Mouse (Mus musculus) neural tube, embryonic 15.5 days (tissue): ENCODE results near the gene Slc2a9. TPM values are rescaled to one million over a fixed set of nuclear protein-coding genes. Genes with fewer than 3 reads are reported as not detected.

ENCODE experiments used
- ATAC-seq: fragments of 200-750 bp; cut with Nextera tagmentation; 2 replicates; pipeline ENCODE4 v1.8.0; 2017; ENCODE audit warnings: mild to moderate bottlenecking, moderate TSS enrichment, moderate library complexity; ENCODE audit not compliant: low FRiP score
- H3K27ac ChIP-seq: fragments of 300-500 bp; sonication (generic); replicated peaks from 2 replicates; pipeline ENCODE4 v1.5.1; 2015; ENCODE audit warnings: mild to moderate bottlenecking, inconsistent platforms
- H3K27me3 ChIP-seq: fragments of 300-500 bp; sonication (generic); replicated peaks from 2 replicates; pipeline ENCODE4 v1.6.1; 2015; ENCODE audit warnings: inconsistent platforms
- H3K36me3 ChIP-seq: fragments of 300-500 bp; sonication (generic); 2 replicates; pipeline ENCODE4 v1.6.1; 2015; ENCODE audit warnings: inconsistent platforms
- H3K4me1 ChIP-seq: fragments of 300-500 bp; sonication (generic); 2 replicates; pipeline ENCODE4 v1.6.1; 2015; ENCODE audit warnings: inconsistent platforms
- H3K4me2 ChIP-seq: fragments of 300-500 bp; sonication (generic); 2 replicates; pipeline ENCODE4 v1.6.1; 2015; ENCODE audit warnings: inconsistent platforms, mild to moderate bottlenecking, moderate library complexity
- H3K4me3 ChIP-seq: fragments of 300-500 bp; sonication (generic); replicated peaks from 2 replicates; pipeline ENCODE4 v1.5.1; 2015; ENCODE audit warnings: mild to moderate bottlenecking, inconsistent platforms
- H3K9ac ChIP-seq: fragments of 300-500 bp; sonication (generic); replicated peaks from 2 replicates; pipeline ENCODE4 v1.6.1; 2015; ENCODE audit warnings: mild to moderate bottlenecking, inconsistent platforms
- H3K9me3 ChIP-seq: fragments of 300-500 bp; sonication (generic); replicated peaks from 2 replicates; pipeline ENCODE4 v1.6.1; 2016; ENCODE audit warnings: inconsistent platforms
- WGBS: fragments of 180-500 bp; shearing (Covaris S2); methylation state at CpG from one replicate; pipeline ENCODE4 v1.1.7; 2015; ENCODE audit warnings: mixed read lengths; 5-methylcytosine and 5-hydroxymethylcytosine counted together
- polyA plus RNA-seq: library from polyadenylated mRNA; unstranded; fragments of >200 nt; fragmentation: Nextera tagmentation; extraction: Ambion mirVana; gene quantifications from 2 replicates; pipeline ENCODE4 v1.2.1, GENCODE M21; 2015

Slc2a9 gene
- polyA plus RNA-seq, 1 experiment from 2014 or later: 0.44 TPM

GRCm38 (mm10) chr5:38359716-38360115 is 143.2 kb downstream of the Slc2a9 start:
- no peak for ATAC-seq
- H3K27ac ChIP-seq: no peak overlapping the region
- WGBS: 80% methylated on average over 2 of the region's 2 CpGs

GRCm38 (mm10) chr5:38356927-38357326 is 146.0 kb downstream of the Slc2a9 start:
- H3K27ac ChIP-seq: no peak overlapping the region
- H3K9me3 ChIP-seq: no peaks in the 10 kb centered on the region
- no peak overlapping the region for H3K9ac ChIP-seq
- 83% methylated on average over 3 of the region's 3 CpGs for WGBS
- H3K36me3 ChIP-seq: no peaks in the 10 kb centered on the region
- H3K27me3 ChIP-seq: no peaks in the 10 kb centered on the region
- H3K4me1 ChIP-seq: no peaks in the 10 kb centered on the region
- ATAC-seq: no peak
- no peak overlapping the region for H3K4me2 ChIP-seq
- no peak overlapping the region for H3K4me3 ChIP-seq

More at GRCm38 (mm10) chr5:38359716-38360115, 143.2 kb downstream of the Slc2a9 start:
- no peak overlapping the region for H3K4me3 ChIP-seq
- H3K9ac ChIP-seq: no peak overlapping the region
- H3K27me3 ChIP-seq: no peaks in the 10 kb centered on the region
- H3K4me2 ChIP-seq: no peak overlapping the region
- no peaks in the 10 kb centered on the region for H3K4me1 ChIP-seq
- H3K9me3 ChIP-seq: no peaks in the 10 kb centered on the region
- H3K36me3 ChIP-seq: no peaks in the 10 kb centered on the region

GRCm38 (mm10) chr5:38350351-38350929 is 152.5 kb downstream of the Slc2a9 start:
- Histone ChIP-seq H3K36me3 (no peaks in the 10 kb centered on the region), H3K9me3 (no peaks in the 10 kb centered on the region), H3K4me1 (no peaks in the 10 kb centered on the region), H3K27me3 (no peaks in the 10 kb centered on the region), H3K4me3 (no peak overlapping the region), H3K27ac (no peak overlapping the region), H3K4me2 (no peak overlapping the region), H3K9ac (no peak overlapping the region)
- no peak for ATAC-seq
- 13% methylated on average over 5 of the region's 5 CpGs for WGBS

- Histone ChIP-seq H3K4me2 (no peak overlapping the region), H3K9me3 (no peaks in the 10 kb centered on the region), H3K4me3 (no peak overlapping the region), H3K4me1 (no peaks in the 10 kb centered on the region), H3K9ac (no peak overlapping the region), H3K36me3 (no peaks in the 10 kb centered on the region), H3K27me3 (no peaks in the 10 kb centered on the region), H3K27ac (no peak overlapping the region)
- ATAC-seq: no peak
- WGBS: 44% methylated on average over 10 of the region's 10 CpGs
Observed at GRCm38 (mm10) chr5:38346646-38347432, 156.1 kb downstream of the Slc2a9 start.

DNA sequence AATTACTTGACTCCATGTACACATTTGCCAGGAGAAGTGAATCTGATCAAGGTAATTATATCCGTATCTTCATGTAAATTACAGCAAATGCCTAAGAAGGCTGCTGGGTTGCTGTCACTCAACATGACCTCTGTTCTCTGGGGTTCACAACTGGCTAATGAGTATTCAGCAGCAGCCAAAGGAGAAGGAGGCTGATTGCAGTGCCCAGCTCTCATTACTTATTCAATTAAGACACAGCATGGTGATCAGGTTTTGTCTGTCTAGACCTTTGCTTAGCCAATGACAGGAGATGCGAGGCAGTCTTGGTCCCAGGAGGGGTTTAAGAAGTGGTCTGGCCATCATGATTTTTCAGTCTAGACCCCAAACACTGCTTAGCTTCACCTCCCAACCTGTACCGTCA is 159.8 kb downstream of the Slc2a9 start:
- H3K36me3 ChIP-seq: no peaks in the 10 kb centered on the region
- H3K9ac ChIP-seq: no peak overlapping the region
- 72% methylated on average over 3 of the region's 3 CpGs for WGBS
- H3K4me3 ChIP-seq: no peak overlapping the region
- H3K27me3 ChIP-seq: no peaks in the 10 kb centered on the region
- H3K4me1 ChIP-seq: no peaks in the 10 kb centered on the region
- no peak overlapping the region for H3K4me2 ChIP-seq
- H3K27ac ChIP-seq: no peak overlapping the region
- no peak for ATAC-seq
- no peaks in the 10 kb centered on the region for H3K9me3 ChIP-seq

- no peaks in the 10 kb centered on the region for H3K4me1 ChIP-seq
- H3K4me2 ChIP-seq: no peak overlapping the region
- H3K9ac ChIP-seq: no peak overlapping the region
- no peak for ATAC-seq
- H3K27ac ChIP-seq: no peak overlapping the region
- no peak overlapping the region for H3K4me3 ChIP-seq
- H3K9me3 ChIP-seq: no peaks in the 10 kb centered on the region
- H3K36me3 ChIP-seq: no peaks in the 10 kb centered on the region
- no peaks in the 10 kb centered on the region; the same call in 1 of the 2 replicates for H3K27me3 ChIP-seq
- WGBS: 44% methylated on average over 1 of the region's 1 CpGs
Observed at GRCm38 (mm10) chr5:38334582-38334981, 168.4 kb downstream of the Slc2a9 start.

DNA sequence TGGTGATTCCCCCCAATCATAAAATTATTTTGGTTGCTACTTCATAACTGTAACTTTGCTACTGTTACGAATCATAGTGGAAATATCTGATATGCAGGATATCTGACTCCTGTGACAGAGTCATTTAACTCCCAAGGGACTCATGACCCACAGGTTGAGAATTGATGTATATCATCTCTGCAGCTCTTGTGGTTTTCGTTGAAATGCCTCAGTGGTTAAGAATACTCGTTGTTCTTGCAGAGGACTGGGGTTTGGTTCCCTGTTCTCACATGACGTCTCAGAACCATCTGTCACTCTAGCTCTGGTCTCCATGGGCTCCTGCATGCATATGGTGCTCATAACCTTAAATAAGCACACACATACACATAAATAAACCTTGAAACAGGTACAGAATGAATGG is 169.6 kb downstream of the Slc2a9 start:
- no peaks in the 10 kb centered on the region; the same call in 1 of the 2 replicates for H3K27me3 ChIP-seq
- H3K9me3 ChIP-seq: no peaks in the 10 kb centered on the region
- no peaks in the 10 kb centered on the region for H3K4me1 ChIP-seq
- H3K36me3 ChIP-seq: no peaks in the 10 kb centered on the region
- ATAC-seq: no peak
- 62% methylated on average over 4 of the region's 4 CpGs for WGBS
- no peak overlapping the region for H3K9ac ChIP-seq
- H3K4me2 ChIP-seq: no peak overlapping the region
- no peak overlapping the region for H3K4me3 ChIP-seq
- H3K27ac ChIP-seq: no peak overlapping the region

GRCm38 (mm10) chr5:38318966-38319786 is 183.8 kb downstream of the Slc2a9 start, which contains the start of gene Drd5:
TSS of gene Drd5 (plus strand) at chr5:38319367.
- Histone ChIP-seq H3K36me3 (no peaks in the 10 kb centered on the region), H3K9me3 (no peaks in the 10 kb centered on the region), H3K4me2 (peak within 1 kb of the TSS; percentile 84), H3K27me3 (peaks cover 39% of the 10 kb centered on the region), H3K4me3 (peak within 1 kb of the TSS; percentile 48), H3K4me1 (peaks cover 10% of the 10 kb centered on the region), H3K27ac (no peak within 1 kb of the TSS), H3K9ac (peak within 1 kb of the TSS; percentile 47)
- ATAC-seq: peak; percentile 76
- 3% methylated on average over 67 of the region's 67 CpGs for WGBS

DNA sequence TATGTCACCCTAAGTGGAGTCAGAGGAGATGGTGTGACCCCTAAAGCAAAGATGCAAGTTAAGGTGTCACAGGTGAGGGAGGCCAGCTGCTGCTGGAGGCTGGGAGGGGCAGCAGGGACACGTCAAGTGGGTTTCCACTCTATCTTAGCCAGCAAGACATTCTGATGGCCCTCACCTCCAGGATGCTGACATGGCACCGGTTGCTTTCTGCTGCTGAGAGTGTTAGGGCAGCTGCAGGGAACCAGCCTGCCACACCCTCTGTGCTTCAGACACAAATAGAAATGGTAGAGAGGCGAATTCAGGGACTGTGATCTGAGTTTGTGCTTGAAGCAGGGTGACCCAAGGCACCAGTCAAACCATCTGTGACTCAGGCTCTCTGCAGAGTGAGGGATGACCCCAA is 193.1 kb downstream of the Slc2a9 start:
- no peak overlapping the region for H3K4me3 ChIP-seq
- ATAC-seq: no peak
- H3K4me1 ChIP-seq: 0 out of 2 replicates have a peak, but pooled peaks cover 2% of the 10 kb centered on the region
- H3K9me3 ChIP-seq: no peaks in the 10 kb centered on the region
- H3K36me3 ChIP-seq: no peaks in the 10 kb centered on the region
- WGBS: 81% methylated on average over 3 of the region's 3 CpGs
- H3K27me3 ChIP-seq: peaks cover 5% of the 10 kb centered on the region; the same call in 1 of the 2 replicates
- H3K9ac ChIP-seq: no peak overlapping the region
- H3K27ac ChIP-seq: no peak overlapping the region
- no peak overlapping the region for H3K4me2 ChIP-seq

GRCm38 (mm10) chr5:38308873-38309272 is 194.1 kb downstream of the Slc2a9 start:
- H3K4me2 ChIP-seq: no peak overlapping the region
- no peaks in the 10 kb centered on the region for H3K36me3 ChIP-seq
- 53% methylated on average over 5 of the region's 5 CpGs for WGBS
- ATAC-seq: no peak; the same call in 1 of the 2 replicates
- peaks cover 5% of the 10 kb centered on the region; the same call in 1 of the 2 replicates for H3K27me3 ChIP-seq
- no peaks in the 10 kb centered on the region for H3K9me3 ChIP-seq
- H3K4me1 ChIP-seq: 0 out of 2 replicates have a peak, but pooled peaks cover 2% of the 10 kb centered on the region
- no peak overlapping the region for H3K4me3 ChIP-seq
- H3K27ac ChIP-seq: no peak overlapping the region
- no peak overlapping the region for H3K9ac ChIP-seq

DNA sequence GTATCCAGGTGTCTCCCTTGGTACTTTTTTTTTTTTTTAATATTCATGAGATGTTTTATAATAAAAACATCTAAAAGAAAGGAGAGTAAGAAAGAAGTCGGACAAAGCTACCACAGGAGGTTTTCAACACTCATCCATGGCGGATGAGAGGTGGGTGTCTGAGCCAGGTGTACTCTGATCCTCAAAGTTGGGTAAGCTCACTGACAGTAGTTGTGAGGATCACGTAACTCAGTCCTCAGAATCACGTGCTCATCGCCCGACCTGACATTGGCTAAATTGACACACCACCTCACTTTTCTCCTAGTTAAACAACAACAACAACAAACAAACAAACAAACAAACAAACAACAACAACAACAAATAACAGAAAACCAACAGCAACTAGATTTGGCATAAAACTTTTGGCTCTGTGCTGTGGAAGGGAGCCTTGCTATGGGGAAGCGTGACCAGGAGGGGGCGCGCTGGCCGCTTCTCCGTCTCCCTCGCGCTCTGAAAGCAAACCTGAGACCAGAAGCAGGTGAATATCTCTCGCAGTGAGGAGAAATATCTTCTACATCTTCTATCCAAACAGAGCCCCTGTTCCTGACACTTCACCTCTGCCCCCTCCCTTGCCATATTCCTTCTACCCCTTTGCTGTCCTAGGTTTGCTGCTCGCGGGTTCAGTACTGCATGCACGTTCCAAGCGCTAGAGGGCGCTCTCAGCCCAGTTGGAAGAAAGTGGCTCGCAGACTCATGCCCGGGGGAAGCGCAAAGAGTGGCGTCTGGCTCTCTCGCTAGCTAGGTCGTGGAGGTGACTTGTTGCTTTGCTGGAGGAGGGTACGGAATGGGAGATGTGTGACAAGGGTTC is 195.5 kb downstream of the Slc2a9 start:
- Histone ChIP-seq H3K4me1 (0 out of 2 replicates have a peak, but pooled peaks cover 2% of the 10 kb centered on the region), H3K27ac (no peak overlapping the region), H3K4me3 (peak overlapping the region; percentile 45), H3K4me2 (peak overlapping the region; percentile 75), H3K36me3 (no peaks in the 10 kb centered on the region), H3K9me3 (no peaks in the 10 kb centered on the region), H3K27me3 (peaks cover 5% of the 10 kb centered on the region; the same call in 1 of the 2 replicates), H3K9ac (peak overlapping the region; percentile 51)
- ATAC-seq: peak; percentile 94
- WGBS: 10% methylated on average over 26 of the region's 26 CpGs
